Mouse (Mus musculus): ENCODE measurements at regions not wholly inside any gene's neighbourhood (a gene's known extent, or its start where the extent isn't known, plus 50 kb on each side); places are given as distances from the start of the nearest gene placed in this dataset.

DNA sequence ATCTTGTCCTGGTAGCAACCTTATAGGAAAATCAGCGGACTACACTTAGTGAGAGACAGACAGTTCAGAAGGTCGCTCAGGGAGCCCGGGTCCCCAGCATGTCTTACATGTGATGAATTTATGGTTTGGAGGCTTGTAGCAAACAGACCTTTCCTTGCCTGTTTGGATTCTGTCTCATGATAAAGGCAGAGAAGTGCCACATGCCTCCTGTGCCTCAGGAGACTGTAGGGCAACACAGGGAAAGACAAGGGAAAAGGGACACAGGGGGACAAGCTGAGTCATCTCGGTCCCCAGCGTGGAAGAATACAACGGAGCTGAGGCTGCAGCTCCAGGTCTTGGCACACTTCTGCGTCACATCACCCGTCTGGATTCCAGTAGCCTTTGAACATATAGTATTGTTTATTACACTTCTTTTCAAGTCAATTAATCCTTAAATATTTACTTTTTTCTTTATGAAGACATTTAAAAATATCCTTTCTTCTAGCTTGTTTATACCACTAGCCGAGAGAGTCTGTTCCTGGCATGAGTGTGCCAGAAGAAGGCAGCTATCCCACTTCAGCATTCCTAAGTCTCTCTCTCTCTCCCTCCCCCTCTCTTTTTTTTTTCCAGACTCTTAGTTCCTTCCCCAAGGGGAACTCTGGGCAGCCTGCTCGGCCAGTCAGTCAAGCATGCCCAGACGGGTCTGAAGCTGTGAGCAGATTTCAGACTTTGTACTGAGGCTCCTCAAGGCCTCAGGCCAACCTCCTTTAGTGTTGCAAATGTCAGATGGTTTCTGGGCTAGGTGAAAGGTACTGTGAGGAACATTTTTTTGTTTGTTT lies 97.9 kb upstream of the Barx2 start:
- ATAC-seq (ENCODE audit: insufficient number of reproducible peaks, insufficient read depth, low FRiP score, low read depth) = no peak
- no peak overlapping the region for H3K4me3 ChIP-seq (ENCODE audit: control insufficient read depth in 1 of 2, insufficient read depth in 1 of 2, low read depth in 1 of 2, low read length in 2 of 2)
- WGBS = 43% methylated on average over 11 of the region's 11 CpGs
- no peaks in the 10 kb centered on the region for H3K27me3 ChIP-seq (ENCODE audit: control insufficient read depth, insufficient read depth, low read length)
- no peak overlapping the region for H3K27ac ChIP-seq (replicated peaks in 1 of 2; ENCODE audit: control insufficient read depth in 1 of 2, insufficient read depth in 1 of 2, low read depth in 2 of 2, low read length in 2 of 2)
- no peaks in the 10 kb centered on the region for H3K36me3 ChIP-seq (ENCODE audit: control insufficient read depth, insufficient read depth, low read length)
- H3K4me1 ChIP-seq (ENCODE audit: control insufficient read depth in 2 of 2, insufficient read depth in 2 of 2, low read length in 2 of 2) = peaks cover 8 to 12% of the 10 kb centered on the region in 2 experiments; a peak in 2 of 4 replicates
- no peaks in the 10 kb centered on the region for H3K9me3 ChIP-seq (ENCODE audit: control insufficient read depth, low read length)
- H3K9ac ChIP-seq (ENCODE audit: low read length) = no peak overlapping the region
- H3K4me2 ChIP-seq (ENCODE audit: low read length) = no peak overlapping the region

DNA sequence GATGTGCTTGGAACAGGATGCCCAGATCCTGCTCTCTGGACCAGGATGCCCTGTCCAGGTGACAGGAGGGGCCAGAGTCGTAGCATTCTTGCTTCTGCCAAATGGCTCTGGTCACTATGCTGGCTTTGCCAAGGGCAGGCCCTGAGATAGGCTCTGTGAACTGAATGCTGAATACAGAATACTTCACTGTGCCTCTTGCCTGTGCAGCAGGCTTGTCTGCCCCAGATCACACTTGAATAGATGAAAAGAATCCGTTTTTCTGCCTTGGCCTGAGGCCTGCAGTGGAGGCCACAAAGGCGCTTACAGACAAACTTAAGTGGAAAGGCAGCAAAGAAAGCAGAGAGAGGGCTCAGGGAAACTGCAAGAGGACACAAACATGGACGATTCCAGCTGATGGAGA lies 99.7 kb upstream of the Arhgap32 start:
- Histone ChIP-seq H3K27ac (replicated peaks in 1 of 2; ENCODE audit: control insufficient read depth in 1 of 2, insufficient read depth in 1 of 2, low read depth in 2 of 2, low read length in 2 of 2) (no peak overlapping the region), H3K4me2 (ENCODE audit: low read length) (no peak overlapping the region), H3K4me3 (ENCODE audit: control insufficient read depth in 1 of 2, insufficient read depth in 1 of 2, low read depth in 1 of 2, low read length in 2 of 2) (no peak overlapping the region), H3K9ac (ENCODE audit: low read length) (no peak overlapping the region), H3K27me3 (ENCODE audit: control insufficient read depth, insufficient read depth, low read length) (no peaks in the 10 kb centered on the region), H3K4me1 (ENCODE audit: control insufficient read depth in 2 of 2, insufficient read depth in 2 of 2, low read length in 2 of 2) (peaks cover 13 to 20% of the 10 kb centered on the region in 2 experiments), H3K36me3 (ENCODE audit: control insufficient read depth, insufficient read depth, low read length) (no peaks in the 10 kb centered on the region), H3K9me3 (ENCODE audit: control insufficient read depth, low read length) (no peaks in the 10 kb centered on the region)
- no peak for ATAC-seq (ENCODE audit: insufficient number of reproducible peaks, insufficient read depth, low FRiP score, low read depth)
- 49% methylated on average over 4 of the region's 4 CpGs for WGBS

DNA sequence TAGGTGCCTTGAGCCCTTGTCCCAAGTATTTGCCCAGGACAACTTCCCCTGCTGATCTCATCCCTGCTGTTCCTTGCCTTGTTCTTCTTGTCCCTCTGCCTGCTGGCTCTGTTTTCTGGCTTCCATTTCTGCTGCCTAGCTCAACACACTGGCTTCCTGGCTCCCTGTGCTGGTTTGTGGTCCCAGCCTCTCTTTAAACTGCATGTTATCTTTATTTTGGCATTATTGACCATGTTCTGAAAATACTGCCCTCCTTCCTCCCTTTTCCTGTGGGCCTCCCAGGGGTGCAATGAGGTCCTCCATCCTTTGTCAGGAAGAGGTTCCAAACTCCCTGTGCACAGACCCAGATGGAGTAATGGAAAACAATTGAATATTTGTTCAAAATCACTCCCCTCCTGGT lies 97.9 kb upstream of the Arhgap32 start:
- H3K9me3 ChIP-seq (ENCODE audit: control insufficient read depth, low read length) = no peaks in the 10 kb centered on the region
- 0 out of 4 replicates have a peak overlapping the region, but pooled peaks of 1 of the 2 experiments have one; percentile 6 for H3K27ac ChIP-seq (replicated peaks in 1 of 2; ENCODE audit: control insufficient read depth in 1 of 2, insufficient read depth in 1 of 2, low read depth in 2 of 2, low read length in 2 of 2)
- no peaks in the 10 kb centered on the region for H3K27me3 ChIP-seq (ENCODE audit: control insufficient read depth, insufficient read depth, low read length)
- H3K9ac ChIP-seq (ENCODE audit: low read length) = no peak overlapping the region; the same call in 1 of the 2 replicates
- no peaks in the 10 kb centered on the region for H3K36me3 ChIP-seq (ENCODE audit: control insufficient read depth, insufficient read depth, low read length)
- H3K4me2 ChIP-seq (ENCODE audit: low read length) = no peak overlapping the region
- peaks cover 12 to 16% of the 10 kb centered on the region in 2 experiments for H3K4me1 ChIP-seq (ENCODE audit: control insufficient read depth in 2 of 2, insufficient read depth in 2 of 2, low read length in 2 of 2)
- ATAC-seq (ENCODE audit: insufficient number of reproducible peaks, insufficient read depth, low FRiP score, low read depth) = no peak
- H3K4me3 ChIP-seq (ENCODE audit: control insufficient read depth in 1 of 2, insufficient read depth in 1 of 2, low read depth in 1 of 2, low read length in 2 of 2) = no peak overlapping the region

DNA sequence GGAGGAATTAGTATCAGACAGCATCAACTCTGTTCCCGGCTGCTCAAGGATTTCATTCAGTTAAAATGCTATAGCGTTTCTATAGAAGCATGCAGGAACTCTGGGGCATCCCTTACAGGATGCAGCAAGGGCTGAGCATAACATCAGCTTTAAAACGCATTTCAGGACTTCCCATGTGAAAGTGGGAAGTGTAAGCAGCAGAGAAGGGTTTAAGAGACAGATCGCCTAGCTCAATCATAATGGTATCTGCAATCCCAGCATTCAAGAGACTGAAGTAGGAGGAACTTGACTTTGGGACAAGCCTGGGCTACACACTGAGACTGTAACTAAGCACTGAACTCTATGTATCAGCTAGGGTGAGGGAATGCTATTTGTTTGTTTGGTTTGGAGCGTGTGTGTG lies 96.2 kb upstream of the Arhgap32 start:
- H3K4me3 ChIP-seq (ENCODE audit: control insufficient read depth in 1 of 2, insufficient read depth in 1 of 2, low read depth in 1 of 2, low read length in 2 of 2) = no peak overlapping the region
- H3K27me3 ChIP-seq (ENCODE audit: control insufficient read depth, insufficient read depth, low read length) = no peaks in the 10 kb centered on the region
- peaks cover 12 to 16% of the 10 kb centered on the region in 2 experiments for H3K4me1 ChIP-seq (ENCODE audit: control insufficient read depth in 2 of 2, insufficient read depth in 2 of 2, low read length in 2 of 2)
- 79% methylated on average over 5 of the region's 5 CpGs for WGBS
- no peaks in the 10 kb centered on the region for H3K9me3 ChIP-seq (ENCODE audit: control insufficient read depth, low read length)
- H3K27ac ChIP-seq (replicated peaks in 1 of 2; ENCODE audit: control insufficient read depth in 1 of 2, insufficient read depth in 1 of 2, low read depth in 2 of 2, low read length in 2 of 2) = no peak overlapping the region
- no peak overlapping the region for H3K4me2 ChIP-seq (ENCODE audit: low read length)
- no peak overlapping the region for H3K9ac ChIP-seq (ENCODE audit: low read length)
- H3K36me3 ChIP-seq (ENCODE audit: control insufficient read depth, insufficient read depth, low read length) = no peaks in the 10 kb centered on the region
- no peak for ATAC-seq (ENCODE audit: insufficient number of reproducible peaks, insufficient read depth, low FRiP score, low read depth)

DNA sequence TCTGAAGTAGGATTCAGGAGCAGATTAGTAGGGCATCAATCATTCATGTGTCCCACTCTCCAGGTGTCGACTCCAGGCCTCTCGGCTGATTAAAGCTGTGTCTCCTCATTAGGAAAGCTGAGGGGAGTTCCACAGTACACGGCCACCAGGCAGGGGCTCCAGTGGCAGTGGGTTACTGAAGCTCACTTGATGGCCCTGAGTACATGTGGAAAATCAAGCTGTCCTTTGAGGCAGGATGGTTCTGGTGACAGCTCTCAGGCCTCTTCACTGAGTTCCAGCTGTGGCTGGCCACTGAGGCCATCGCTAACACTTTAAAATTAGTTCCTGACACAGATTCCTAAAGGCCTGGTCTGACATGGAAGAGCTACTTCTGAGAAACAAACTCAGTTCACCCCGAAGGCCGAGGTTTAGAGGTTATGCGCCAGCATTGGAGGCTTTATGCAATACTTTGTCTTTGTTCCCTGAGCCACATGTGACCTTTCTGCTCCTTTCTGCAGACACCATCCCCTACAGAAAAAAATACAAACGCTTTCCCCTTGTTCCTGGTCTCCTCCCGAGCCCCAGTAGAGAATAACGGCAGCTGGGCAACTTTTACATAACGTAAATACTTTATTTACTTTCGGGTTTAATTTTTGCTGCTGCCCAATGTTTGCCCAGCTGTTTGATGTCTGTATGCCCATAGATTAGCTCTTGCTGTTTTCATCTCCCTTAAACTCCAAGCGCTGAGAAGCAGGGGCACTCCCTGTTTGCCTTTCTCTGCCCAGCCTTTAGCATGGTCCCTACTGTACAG lies 94.8 kb upstream of the Arhgap32 start:
- H3K27ac ChIP-seq (replicated peaks in 1 of 2; ENCODE audit: control insufficient read depth in 1 of 2, insufficient read depth in 1 of 2, low read depth in 2 of 2, low read length in 2 of 2) = peak overlapping the region; percentile 47 to 65; a peak in 2 of 4 replicates
- no peak for ATAC-seq (ENCODE audit: insufficient number of reproducible peaks, insufficient read depth, low FRiP score, low read depth)
- H3K9ac ChIP-seq (ENCODE audit: low read length) = no peak overlapping the region
- H3K9me3 ChIP-seq (ENCODE audit: control insufficient read depth, low read length) = no peaks in the 10 kb centered on the region
- no peaks in the 10 kb centered on the region for H3K27me3 ChIP-seq (ENCODE audit: control insufficient read depth, insufficient read depth, low read length)
- H3K4me2 ChIP-seq (ENCODE audit: low read length) = no peak overlapping the region
- no peaks in the 10 kb centered on the region for H3K36me3 ChIP-seq (ENCODE audit: control insufficient read depth, insufficient read depth, low read length)
- no peak overlapping the region for H3K4me3 ChIP-seq (ENCODE audit: control insufficient read depth in 1 of 2, insufficient read depth in 1 of 2, low read depth in 1 of 2, low read length in 2 of 2)
- H3K4me1 ChIP-seq (ENCODE audit: control insufficient read depth in 2 of 2, insufficient read depth in 2 of 2, low read length in 2 of 2) = peaks cover 12 to 16% of the 10 kb centered on the region in 2 experiments
- 34% methylated on average over 13 of the region's 13 CpGs for WGBS

DNA sequence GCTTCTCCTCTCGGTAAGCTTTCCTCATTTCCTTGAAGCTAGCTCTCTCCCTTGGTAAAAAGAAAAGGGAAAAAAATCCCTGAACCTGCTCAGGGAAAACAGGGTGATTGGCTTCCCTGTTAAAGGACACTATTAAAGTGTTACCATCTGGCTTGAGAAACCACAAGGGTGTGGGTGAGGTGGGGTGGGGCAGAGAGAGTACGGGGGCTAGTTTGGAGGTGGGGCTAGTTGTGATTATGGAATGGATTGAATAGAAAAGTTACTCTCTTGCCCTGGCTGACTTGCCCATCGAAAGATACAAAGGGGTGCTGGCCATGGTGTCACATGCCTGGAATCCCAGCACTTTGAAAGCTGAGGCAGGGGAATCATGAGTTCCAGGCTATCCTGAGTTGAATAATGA lies 94.2 kb upstream of the Arhgap32 start:
- no peak for ATAC-seq (ENCODE audit: insufficient number of reproducible peaks, insufficient read depth, low FRiP score, low read depth)
- H3K9me3 ChIP-seq (ENCODE audit: control insufficient read depth, low read length) = no peaks in the 10 kb centered on the region
- H3K36me3 ChIP-seq (ENCODE audit: control insufficient read depth, insufficient read depth, low read length) = no peaks in the 10 kb centered on the region
- no peak overlapping the region for H3K4me3 ChIP-seq (ENCODE audit: control insufficient read depth in 1 of 2, insufficient read depth in 1 of 2, low read depth in 1 of 2, low read length in 2 of 2)
- 57% methylated on average over 3 of the region's 3 CpGs for WGBS
- H3K9ac ChIP-seq (ENCODE audit: low read length) = no peak overlapping the region
- H3K27me3 ChIP-seq (ENCODE audit: control insufficient read depth, insufficient read depth, low read length) = no peaks in the 10 kb centered on the region
- no peak overlapping the region for H3K4me2 ChIP-seq (ENCODE audit: low read length)
- peaks cover 12 to 16% of the 10 kb centered on the region in 2 experiments for H3K4me1 ChIP-seq (ENCODE audit: control insufficient read depth in 2 of 2, insufficient read depth in 2 of 2, low read length in 2 of 2)
- H3K27ac ChIP-seq (replicated peaks in 1 of 2; ENCODE audit: control insufficient read depth in 1 of 2, insufficient read depth in 1 of 2, low read depth in 2 of 2, low read length in 2 of 2) = 0 out of 4 replicates have a peak overlapping the region, but pooled peaks of 1 of the 2 experiments have one; percentile 47

DNA sequence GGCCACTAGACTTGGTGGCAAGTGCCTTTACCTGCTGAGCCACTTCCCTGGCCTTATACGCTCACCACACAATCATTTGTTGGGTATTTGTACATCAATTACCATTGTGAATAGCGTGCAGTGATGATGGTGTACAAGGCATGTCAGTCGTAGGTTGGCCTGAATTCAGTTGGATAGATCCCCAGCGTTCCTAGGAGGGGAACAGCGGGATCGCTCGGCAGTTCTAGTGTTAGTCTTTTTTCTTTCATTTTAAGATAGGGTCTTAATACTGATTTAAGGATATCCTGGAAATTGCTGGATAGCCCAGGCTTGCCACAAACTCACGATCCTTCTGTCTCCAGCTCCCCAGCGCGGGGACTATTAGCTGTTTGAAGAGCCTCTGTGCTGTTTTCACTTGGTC lies 92.9 kb upstream of the Arhgap32 start:
- Histone ChIP-seq H3K36me3 (ENCODE audit: control insufficient read depth, insufficient read depth, low read length) (no peaks in the 10 kb centered on the region), H3K4me1 (ENCODE audit: control insufficient read depth in 2 of 2, insufficient read depth in 2 of 2, low read length in 2 of 2) (peaks cover 10 to 12% of the 10 kb centered on the region in 2 experiments), H3K9ac (ENCODE audit: low read length) (no peak overlapping the region), H3K4me2 (ENCODE audit: low read length) (no peak overlapping the region), H3K27me3 (ENCODE audit: control insufficient read depth, insufficient read depth, low read length) (no peaks in the 10 kb centered on the region), H3K27ac (replicated peaks in 1 of 2; ENCODE audit: control insufficient read depth in 1 of 2, insufficient read depth in 1 of 2, low read depth in 2 of 2, low read length in 2 of 2) (no peak overlapping the region), H3K4me3 (ENCODE audit: control insufficient read depth in 1 of 2, insufficient read depth in 1 of 2, low read depth in 1 of 2, low read length in 2 of 2) (no peak overlapping the region), H3K9me3 (ENCODE audit: control insufficient read depth, low read length) (no peaks in the 10 kb centered on the region)
- WGBS = 94% methylated on average over 10 of the region's 10 CpGs
- ATAC-seq (ENCODE audit: insufficient number of reproducible peaks, insufficient read depth, low FRiP score, low read depth) = no peak
